Mouse (Mus musculus) forebrain, embryonic 12.5 days (tissue): ENCODE measurements around the gene Osbpl2. TPM values are rescaled to one million over a fixed set of nuclear protein-coding genes. Genes with fewer than 3 reads are reported as not detected.

ENCODE experiments used
- ATAC-seq: fragments of 200-750 bp; cut with Nextera tagmentation; 2 replicates; pipeline ENCODE4 v1.8.0; 2017; ENCODE audit warnings: moderate TSS enrichment; ENCODE audit not compliant: low FRiP score
- H3K27ac ChIP-seq: fragments of 300-500 bp; sonication (generic); 2 replicates; pipeline ENCODE4 v1.5.1; 2016; ENCODE audit warnings: mild to moderate bottlenecking
- H3K27me3 ChIP-seq: fragments of 300-500 bp; sonication (generic); 2 replicates; pipeline ENCODE4 v1.6.1; 2016; ENCODE audit warnings: mild to moderate bottlenecking
- H3K36me3 ChIP-seq: fragments of 300-500 bp; sonication (generic); replicated peaks from 2 replicates; pipeline ENCODE4 v1.6.1; 2016; ENCODE audit warnings: mild to moderate bottlenecking
- H3K4me1 ChIP-seq: fragments of 300-500 bp; sonication (generic); 2 replicates; pipeline ENCODE4 v1.6.1; 2016
- H3K4me2 ChIP-seq: fragments of 300-500 bp; sonication (generic); 2 replicates; pipeline ENCODE4 v1.6.1; 2016; ENCODE audit warnings: mild to moderate bottlenecking, moderate library complexity
- H3K4me3 ChIP-seq: fragments of 300-500 bp; sonication (generic); replicated peaks from 2 replicates; pipeline ENCODE4 v1.5.1; 2016; ENCODE audit warnings: mild to moderate bottlenecking
- H3K9ac ChIP-seq: fragments of 300-500 bp; sonication (generic); 2 replicates; pipeline ENCODE4 v1.6.1; 2016; ENCODE audit warnings: mild to moderate bottlenecking
- H3K9me3 ChIP-seq: fragments of 300-500 bp; sonication (generic); 2 replicates; pipeline ENCODE4 v1.6.1; 2016
- WGBS: fragments of 180-500 bp; shearing (Covaris S2); methylation state at CpG from one replicate; pipeline ENCODE4 v1.1.7; 2016; 5-methylcytosine and 5-hydroxymethylcytosine counted together
- polyA plus RNA-seq: library from polyadenylated mRNA; unstranded; fragments of >200 nt; fragmentation: Nextera tagmentation; extraction: Ambion mirVana; gene quantifications from 2 replicates; pipeline ENCODE4 v1.2.1, GENCODE M21; 2016

The Osbpl2 gene
- polyA plus RNA-seq, 1 experiment from 2014 or later: 46.2 TPM

DNA sequence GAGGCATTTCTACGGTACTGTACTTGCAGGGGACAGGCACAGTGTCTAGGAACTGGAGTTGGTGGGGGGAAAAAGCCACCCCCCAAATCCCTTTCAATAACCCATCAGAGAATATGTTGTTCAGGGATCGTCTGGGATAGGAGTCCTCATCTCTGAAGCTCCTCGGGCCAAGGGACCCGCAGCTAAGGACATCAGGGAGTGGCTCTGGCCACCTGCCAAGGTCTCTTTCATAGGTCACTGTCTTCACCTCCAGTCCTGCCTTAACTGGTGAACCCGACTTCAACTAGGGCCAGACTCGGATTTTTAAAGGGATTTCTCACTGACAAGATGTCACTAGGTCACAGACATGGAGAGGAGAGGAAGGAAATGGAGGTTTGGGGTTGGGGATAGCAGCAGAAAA lies 10.8 kb upstream of the Osbpl2 start:
- Histone ChIP-seq H3K27me3 (peaks cover 38% of the 10 kb centered on the region), H3K9me3 (no peaks in the 10 kb centered on the region), H3K9ac (no peak overlapping the region), H3K27ac (no peak overlapping the region), H3K4me1 (peaks cover 21% of the 10 kb centered on the region), H3K36me3 (no peaks in the 10 kb centered on the region), H3K4me2 (no peak overlapping the region), H3K4me3 (no peak overlapping the region)
- WGBS: 77% methylated on average over 6 of the region's 6 CpGs
- ATAC-seq: no peak

DNA sequence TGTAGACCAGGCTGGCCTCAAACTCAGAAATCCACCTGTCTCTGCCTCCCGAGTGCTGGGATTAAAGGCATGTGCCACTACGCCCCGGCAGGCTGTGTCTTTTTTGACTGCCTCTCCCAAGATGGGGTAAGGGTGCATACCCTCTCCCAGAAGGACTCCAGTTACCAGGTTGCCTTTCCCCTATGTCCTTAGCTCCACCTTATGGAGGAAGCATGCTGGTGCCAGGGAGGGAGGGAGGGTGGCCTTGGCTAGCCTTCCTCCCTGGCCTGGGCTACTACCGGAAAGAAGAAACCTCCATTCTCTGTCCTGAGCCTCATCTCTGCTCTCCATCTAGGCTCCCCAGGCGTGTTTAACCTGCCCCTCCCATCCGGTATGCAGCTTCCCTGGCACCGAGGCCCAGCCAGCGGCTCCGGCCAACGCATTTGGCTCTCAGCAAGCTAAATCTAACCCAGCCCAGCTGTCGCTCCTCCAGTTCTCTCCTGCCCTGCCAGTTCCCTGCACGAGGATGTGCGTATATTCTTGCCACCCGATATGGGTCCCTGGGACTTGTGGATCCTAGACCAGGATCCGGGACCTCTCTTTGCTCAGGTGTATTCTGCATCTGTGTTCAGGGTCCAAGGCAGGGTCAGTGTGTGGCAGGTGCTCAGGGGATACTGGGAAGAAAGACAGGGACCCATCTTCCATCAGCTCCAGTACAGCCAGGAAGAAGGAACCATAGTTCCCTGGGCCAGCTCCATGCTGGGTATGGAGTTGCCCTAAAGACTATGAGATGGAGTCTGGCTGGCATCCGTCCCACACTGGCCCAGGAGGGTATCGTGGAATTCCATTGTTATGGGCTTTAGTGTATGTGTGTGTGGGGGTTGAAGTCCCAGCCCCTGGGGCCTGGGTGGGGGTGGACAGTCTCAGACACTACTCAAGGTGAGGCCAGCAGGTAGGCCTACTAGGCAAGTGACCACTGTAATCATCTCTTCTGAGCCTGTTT lies 4.9 kb upstream of the Osbpl2 start:
- H3K4me1 ChIP-seq: peaks cover 50% of the 10 kb centered on the region
- 0 out of 2 replicates have a peak overlapping the region, but pooled peaks have one; percentile 21 for H3K9ac ChIP-seq
- H3K9me3 ChIP-seq: no peaks in the 10 kb centered on the region
- peaks cover 5% of the 10 kb centered on the region; the same call in 1 of the 2 replicates for H3K27me3 ChIP-seq
- no peak overlapping the region for H3K4me2 ChIP-seq
- ATAC-seq: no peak
- H3K36me3 ChIP-seq: no peaks in the 10 kb centered on the region
- no peak overlapping the region for H3K4me3 ChIP-seq
- H3K27ac ChIP-seq: 0 out of 2 replicates have a peak overlapping the region, but pooled peaks have one; percentile 36
- 65% methylated on average over 17 of the region's 17 CpGs for WGBS

DNA sequence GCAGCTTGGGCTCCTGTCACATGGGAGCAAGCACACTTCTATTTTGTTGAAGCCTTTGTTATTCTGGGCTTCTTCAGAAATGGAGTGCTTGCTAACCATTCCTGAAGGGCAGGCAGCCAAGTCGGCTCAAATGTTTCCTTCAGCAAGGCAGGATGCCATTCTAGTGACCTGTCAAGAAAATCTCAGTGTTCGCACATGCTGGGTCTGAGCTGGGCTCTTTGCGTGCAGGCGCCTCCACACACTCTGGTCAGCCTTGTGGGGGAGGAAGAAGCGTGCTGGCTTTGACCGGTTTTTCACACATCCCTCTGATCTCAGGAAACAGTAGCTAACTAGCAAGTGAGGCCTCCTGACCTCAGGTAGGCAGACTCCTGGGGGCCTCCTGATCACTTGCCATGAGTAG lies 3.8 kb upstream of the Osbpl2 start:
- no peak for ATAC-seq

DNA sequence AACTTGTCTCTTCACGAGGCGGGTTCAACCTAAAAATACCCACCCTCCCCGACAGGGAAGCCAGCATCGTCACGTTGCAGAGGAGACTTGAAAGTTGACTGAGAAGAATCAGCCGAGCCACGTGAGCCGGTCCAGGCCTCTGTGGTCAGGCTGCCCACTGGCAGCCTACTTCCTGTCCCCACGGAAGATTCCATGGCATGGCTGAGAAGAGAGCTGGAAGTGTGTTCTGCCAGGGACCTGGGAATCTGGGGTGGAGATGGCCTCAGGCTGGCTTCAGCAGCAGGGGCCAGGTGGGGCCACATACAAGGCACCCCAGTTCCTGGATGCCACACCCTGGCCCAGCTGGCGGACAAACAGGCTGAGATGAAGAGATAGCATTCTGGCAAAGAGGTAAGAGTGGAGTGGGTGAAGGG lies 3.0 kb upstream of the Osbpl2 start:
- no peaks in the 10 kb centered on the region; the same call in 1 of the 2 replicates for H3K27me3 ChIP-seq
- H3K27ac ChIP-seq: no peak overlapping the region
- H3K4me1 ChIP-seq: peaks cover 60% of the 10 kb centered on the region
- H3K9ac ChIP-seq: no peak overlapping the region
- no peak overlapping the region for H3K4me3 ChIP-seq
- H3K9me3 ChIP-seq: no peaks in the 10 kb centered on the region
- H3K4me2 ChIP-seq: no peak overlapping the region
- ATAC-seq: no peak
- no peaks in the 10 kb centered on the region for H3K36me3 ChIP-seq
- WGBS: 82% methylated on average over 10 of the region's 10 CpGs

More for the DNA sequence above, 3.8 kb upstream of the Osbpl2 start:
- Histone ChIP-seq H3K36me3 (no peaks in the 10 kb centered on the region), H3K4me3 (no peak overlapping the region), H3K4me2 (no peak overlapping the region), H3K27ac (peak overlapping the region; percentile 51), H3K27me3 (peaks cover 1% of the 10 kb centered on the region; the same call in 1 of the 2 replicates), H3K9ac (no peak overlapping the region), H3K9me3 (no peaks in the 10 kb centered on the region), H3K4me1 (peaks cover 56% of the 10 kb centered on the region)
- 39% methylated on average over 6 of the region's 6 CpGs for WGBS

DNA sequence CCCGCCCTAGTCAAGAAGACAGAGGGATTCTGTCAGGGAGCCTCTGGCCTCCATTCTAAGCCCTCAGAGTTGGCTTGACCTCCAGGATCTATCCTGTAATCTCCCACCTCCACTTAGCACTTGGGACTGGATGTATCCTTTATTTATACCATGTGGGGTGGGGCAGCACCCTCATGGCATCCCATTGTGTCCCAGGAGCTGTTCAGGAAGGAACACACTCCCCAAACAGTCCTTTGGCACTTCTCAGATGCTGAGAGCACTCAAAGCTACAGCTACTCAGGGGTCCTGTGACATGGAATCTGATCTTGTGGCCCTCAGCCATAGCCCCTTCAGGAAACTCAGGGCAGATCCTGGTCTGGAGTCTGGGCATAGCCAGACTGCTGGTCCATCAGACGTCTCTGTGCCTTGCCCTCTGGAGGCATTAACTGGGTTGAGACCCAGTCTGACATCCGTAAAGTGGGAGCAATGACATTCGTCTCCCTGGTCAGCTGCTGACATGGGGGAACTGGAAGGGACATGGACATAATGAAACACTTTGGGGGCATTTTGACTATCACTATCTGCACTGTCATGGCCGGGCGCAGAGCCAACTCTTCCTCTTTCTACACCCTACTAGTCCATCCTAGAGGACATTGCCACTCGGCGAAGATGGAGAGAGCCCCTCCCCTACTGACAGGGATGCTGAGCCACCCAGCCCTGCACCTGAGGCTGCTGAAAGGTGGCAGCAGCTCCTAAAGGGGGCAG lies 2.2 kb upstream of the Osbpl2 start:
- peak overlapping the region; percentile 80; the same call in 1 of the 2 replicates for H3K4me2 ChIP-seq
- peak overlapping the region; percentile 92 for H3K27ac ChIP-seq
- H3K4me3 ChIP-seq: no peak overlapping the region
- no peaks in the 10 kb centered on the region for H3K36me3 ChIP-seq
- 74% methylated on average over 8 of the region's 8 CpGs for WGBS
- H3K4me1 ChIP-seq: peaks cover 60% of the 10 kb centered on the region
- ATAC-seq: no peak
- H3K9ac ChIP-seq: peak overlapping the region; percentile 44; the same call in 1 of the 2 replicates
- H3K27me3 ChIP-seq: no peaks in the 10 kb centered on the region; the same call in 1 of the 2 replicates
- no peaks in the 10 kb centered on the region for H3K9me3 ChIP-seq

DNA sequence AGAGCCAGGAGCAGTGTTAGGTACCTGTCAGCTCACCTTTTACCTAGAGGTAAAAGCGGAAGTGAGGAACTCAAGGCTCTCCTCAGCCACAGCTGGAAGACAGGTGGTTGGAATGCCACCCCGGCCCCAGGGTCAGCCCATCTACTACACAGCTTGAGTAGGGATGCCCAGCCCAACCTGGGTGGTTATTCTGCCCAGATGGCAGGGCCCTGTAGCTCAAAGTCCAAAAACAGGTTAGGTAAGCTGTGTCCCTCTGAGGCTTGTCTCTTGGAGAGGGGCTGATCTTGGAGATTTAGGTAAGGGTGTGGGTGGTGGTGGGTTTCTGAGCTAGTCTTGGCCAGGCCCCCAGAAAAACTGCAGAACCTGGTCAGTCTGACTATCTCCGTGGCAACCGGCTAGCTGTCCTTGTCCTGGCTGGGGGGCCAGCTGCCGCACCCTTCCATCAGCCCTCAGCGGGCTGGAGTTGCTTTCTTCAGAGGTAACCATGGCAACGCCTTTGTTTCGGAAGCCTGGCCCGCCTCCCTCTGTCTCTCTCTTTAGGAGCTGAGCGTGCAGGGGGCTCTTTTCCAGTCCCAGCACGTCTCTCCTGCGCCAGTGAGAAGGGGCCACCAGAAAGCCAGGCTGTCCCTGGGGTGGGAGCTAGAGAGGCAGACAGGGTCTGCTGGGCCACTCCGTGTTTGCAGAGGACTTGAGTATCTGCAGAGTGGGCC lies 1.5 kb upstream of the Osbpl2 start:
- H3K9ac ChIP-seq: peak overlapping the region; percentile 44
- no peaks in the 10 kb centered on the region for H3K36me3 ChIP-seq
- H3K4me3 ChIP-seq: peak overlapping the region; percentile 90
- no peaks in the 10 kb centered on the region for H3K9me3 ChIP-seq
- H3K27ac ChIP-seq: peak overlapping the region; percentile 92
- H3K4me1 ChIP-seq: peaks cover 60% of the 10 kb centered on the region
- WGBS: 6% methylated on average over 13 of the region's 13 CpGs
- peak; percentile 69 for ATAC-seq
- peak overlapping the region; percentile 80 for H3K4me2 ChIP-seq
- H3K27me3 ChIP-seq: no peaks in the 10 kb centered on the region; the same call in 1 of the 2 replicates

DNA sequence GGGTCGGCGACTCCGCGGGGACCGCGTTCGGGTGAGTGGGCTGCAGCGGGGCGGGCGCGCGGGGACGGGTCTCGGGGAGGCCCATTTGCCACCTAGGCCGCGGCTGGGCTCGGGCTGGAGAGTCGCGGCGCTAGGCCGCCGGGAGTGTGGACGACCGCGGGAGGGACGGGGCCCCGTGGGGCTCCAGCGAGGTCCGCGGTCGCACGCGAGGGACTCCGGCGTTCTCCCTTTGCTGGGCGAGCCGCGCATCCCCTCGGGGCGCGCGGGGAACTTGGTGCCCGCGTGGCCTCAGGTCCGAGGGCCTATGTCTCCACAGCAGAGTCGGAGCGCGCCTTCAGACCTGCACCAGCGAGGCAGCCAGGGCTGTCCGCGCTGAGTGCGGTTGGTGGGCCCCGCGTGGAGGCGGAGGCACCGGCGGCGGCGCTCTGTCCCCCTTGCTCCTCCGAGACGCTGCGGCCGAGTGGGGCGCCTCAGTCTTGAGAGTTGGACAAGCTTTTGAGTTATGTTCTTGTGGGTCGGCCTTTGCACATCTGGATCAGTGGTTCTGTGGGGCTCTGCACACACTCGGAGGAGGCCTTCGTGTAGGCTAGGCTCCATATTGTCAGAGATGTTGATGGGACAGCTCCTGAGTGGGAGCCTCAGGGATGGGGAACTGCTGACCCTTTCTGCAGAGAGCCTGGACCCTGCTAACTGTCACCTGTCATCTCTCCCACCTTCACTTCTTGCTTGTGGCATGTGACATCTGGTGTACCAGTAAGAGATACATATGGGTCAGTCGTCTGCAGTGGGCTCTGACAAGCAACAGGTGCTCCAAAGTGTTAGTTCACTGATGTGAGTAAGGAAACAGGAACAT lies 559 bp downstream of the Osbpl2 start:
- peak overlapping the region; percentile 90 for H3K4me3 ChIP-seq
- H3K4me2 ChIP-seq: peak overlapping the region; percentile 81
- peak overlapping the region; percentile 86 for H3K9ac ChIP-seq
- H3K27me3 ChIP-seq: no peaks in the 10 kb centered on the region; the same call in 1 of the 2 replicates
- peak overlapping the region; percentile 69 for H3K27ac ChIP-seq
- WGBS: under 1% methylated on average over 62 of the region's 68 CpGs
- peaks cover 52% of the 10 kb centered on the region for H3K4me1 ChIP-seq
- no peaks in the 10 kb centered on the region for H3K9me3 ChIP-seq
- ATAC-seq: peak; percentile 9; the same call in 1 of the 2 replicates
- H3K36me3 ChIP-seq: peaks cover 9% of the 10 kb centered on the region; the same call in 1 of the 2 replicates

DNA sequence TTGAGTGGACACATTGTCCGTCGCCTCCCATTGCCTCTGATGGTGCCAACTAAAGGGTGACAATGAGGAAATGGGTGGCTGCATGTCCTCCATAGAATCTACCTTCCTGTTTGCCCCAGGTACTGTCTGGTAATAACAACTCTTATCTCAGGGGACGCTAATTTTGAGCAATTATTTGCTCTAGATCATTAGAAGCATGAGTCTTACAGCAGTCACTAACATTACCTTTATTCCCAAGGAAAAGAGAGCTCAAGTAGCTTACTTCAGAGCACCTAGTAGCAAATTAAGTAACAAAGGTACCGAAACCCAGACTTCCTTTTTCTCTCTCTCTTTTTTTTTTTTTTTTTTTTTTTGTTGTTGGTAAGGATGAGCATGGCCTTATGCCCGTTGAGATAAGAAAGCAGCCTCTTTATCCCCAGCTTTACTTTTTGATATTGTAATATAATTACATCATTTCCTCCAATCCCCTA lies 1.2 kb downstream of the Osbpl2 start:
- ATAC-seq: no peak
- 76% methylated on average over 5 of the region's 5 CpGs for WGBS
- peak overlapping the region; percentile 86 for H3K9ac ChIP-seq
- peak overlapping the region; percentile 90 for H3K4me3 ChIP-seq
- peaks cover 46% of the 10 kb centered on the region for H3K4me1 ChIP-seq
- H3K4me2 ChIP-seq: peak overlapping the region; percentile 81
- no peak overlapping the region for H3K27ac ChIP-seq
- no peaks in the 10 kb centered on the region for H3K9me3 ChIP-seq
- H3K27me3 ChIP-seq: no peaks in the 10 kb centered on the region; the same call in 1 of the 2 replicates
- H3K36me3 ChIP-seq: peaks cover 9% of the 10 kb centered on the region; the same call in 1 of the 2 replicates

DNA sequence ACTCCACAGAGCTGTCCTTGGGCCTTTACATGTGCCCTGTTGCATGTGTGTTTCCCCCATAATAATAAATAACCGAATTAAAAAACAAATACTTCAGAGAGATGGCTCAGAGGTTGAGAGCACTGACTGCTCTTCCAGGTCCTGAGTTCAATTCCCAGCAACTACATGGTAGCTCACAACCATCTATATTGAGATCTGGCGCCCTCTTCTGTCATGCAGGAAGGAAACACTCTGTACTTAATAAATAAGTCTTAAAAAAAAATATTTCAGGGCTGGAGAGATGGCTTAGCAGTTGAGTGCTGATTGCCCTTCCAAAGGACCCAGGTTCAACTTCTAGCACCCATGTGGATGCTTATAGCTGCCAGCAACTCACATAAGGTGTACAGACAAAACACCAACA lies 5.1 kb downstream of the Osbpl2 start:
- Histone ChIP-seq H3K9me3 (no peaks in the 10 kb centered on the region), H3K27ac (no peak overlapping the region), H3K36me3 (peaks cover 9% of the 10 kb centered on the region; the same call in 1 of the 2 replicates), H3K27me3 (no peaks in the 10 kb centered on the region), H3K4me3 (no peak overlapping the region), H3K9ac (no peak overlapping the region), H3K4me2 (no peak overlapping the region), H3K4me1 (peaks cover 33% of the 10 kb centered on the region)
- no peak for ATAC-seq
- WGBS: 86% methylated on average over 2 of the region's 2 CpGs

DNA sequence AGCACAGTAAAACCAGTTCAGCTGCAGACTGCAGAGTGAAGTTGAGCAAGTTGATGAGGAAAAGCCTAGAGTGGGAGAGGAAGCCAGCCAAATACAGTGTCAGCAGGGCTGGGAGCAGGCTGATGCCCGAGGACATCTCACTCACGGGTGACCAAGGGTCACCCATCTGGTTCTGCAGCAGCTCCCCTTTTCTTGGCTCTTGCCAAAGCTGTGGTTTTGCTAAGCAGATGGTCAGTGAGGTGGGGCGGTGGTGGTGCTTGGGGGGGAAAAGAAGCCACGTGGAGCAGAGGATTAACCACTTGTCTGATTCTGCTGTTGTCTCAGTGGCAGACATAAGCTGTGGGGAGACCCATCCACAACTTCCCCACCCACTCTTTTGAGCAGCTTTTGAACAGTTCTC lies 7.1 kb downstream of the Osbpl2 start:
- no peak overlapping the region for H3K27ac ChIP-seq
- H3K4me3 ChIP-seq: no peak overlapping the region
- H3K9me3 ChIP-seq: no peaks in the 10 kb centered on the region
- H3K4me2 ChIP-seq: no peak overlapping the region
- H3K9ac ChIP-seq: no peak overlapping the region
- ATAC-seq: no peak
- H3K36me3 ChIP-seq: peaks cover 9% of the 10 kb centered on the region; the same call in 1 of the 2 replicates
- WGBS: 16% methylated on average over 4 of the region's 4 CpGs
- H3K27me3 ChIP-seq: no peaks in the 10 kb centered on the region
- peaks cover 22% of the 10 kb centered on the region for H3K4me1 ChIP-seq

DNA sequence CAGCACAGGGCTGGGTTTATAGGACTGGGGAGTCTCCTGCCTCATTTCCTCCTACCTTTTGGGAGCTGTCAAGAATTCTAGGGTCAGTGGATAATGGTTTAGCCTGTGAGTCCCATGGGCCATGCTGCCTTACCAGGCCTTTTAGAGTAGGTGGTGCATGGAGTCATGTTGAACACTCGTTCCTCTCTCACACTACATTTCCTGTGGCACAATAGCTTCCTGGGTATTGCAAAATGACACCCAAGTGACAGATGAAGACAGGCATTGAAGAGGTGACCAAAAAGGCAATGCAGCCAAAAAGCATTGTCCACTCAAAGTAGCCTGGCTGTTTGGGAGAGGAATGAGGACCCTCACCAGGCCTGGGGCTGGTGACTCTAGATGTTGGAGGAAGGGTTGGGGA lies 8.6 kb downstream of the Osbpl2 start:
- H3K9ac ChIP-seq: no peak overlapping the region
- H3K4me2 ChIP-seq: no peak overlapping the region
- 75% methylated on average over 1 of the region's 1 CpGs for WGBS
- peaks cover 9% of the 10 kb centered on the region; the same call in 1 of the 2 replicates for H3K36me3 ChIP-seq
- peaks cover 22% of the 10 kb centered on the region for H3K4me1 ChIP-seq
- no peaks in the 10 kb centered on the region for H3K9me3 ChIP-seq
- H3K4me3 ChIP-seq: no peak overlapping the region
- no peak for ATAC-seq
- H3K27ac ChIP-seq: no peak overlapping the region
- H3K27me3 ChIP-seq: no peaks in the 10 kb centered on the region
